Mouse (Mus musculus): Measurements from ENCODE around the gene Ccl27a.

The Ccl27a gene

DNA sequence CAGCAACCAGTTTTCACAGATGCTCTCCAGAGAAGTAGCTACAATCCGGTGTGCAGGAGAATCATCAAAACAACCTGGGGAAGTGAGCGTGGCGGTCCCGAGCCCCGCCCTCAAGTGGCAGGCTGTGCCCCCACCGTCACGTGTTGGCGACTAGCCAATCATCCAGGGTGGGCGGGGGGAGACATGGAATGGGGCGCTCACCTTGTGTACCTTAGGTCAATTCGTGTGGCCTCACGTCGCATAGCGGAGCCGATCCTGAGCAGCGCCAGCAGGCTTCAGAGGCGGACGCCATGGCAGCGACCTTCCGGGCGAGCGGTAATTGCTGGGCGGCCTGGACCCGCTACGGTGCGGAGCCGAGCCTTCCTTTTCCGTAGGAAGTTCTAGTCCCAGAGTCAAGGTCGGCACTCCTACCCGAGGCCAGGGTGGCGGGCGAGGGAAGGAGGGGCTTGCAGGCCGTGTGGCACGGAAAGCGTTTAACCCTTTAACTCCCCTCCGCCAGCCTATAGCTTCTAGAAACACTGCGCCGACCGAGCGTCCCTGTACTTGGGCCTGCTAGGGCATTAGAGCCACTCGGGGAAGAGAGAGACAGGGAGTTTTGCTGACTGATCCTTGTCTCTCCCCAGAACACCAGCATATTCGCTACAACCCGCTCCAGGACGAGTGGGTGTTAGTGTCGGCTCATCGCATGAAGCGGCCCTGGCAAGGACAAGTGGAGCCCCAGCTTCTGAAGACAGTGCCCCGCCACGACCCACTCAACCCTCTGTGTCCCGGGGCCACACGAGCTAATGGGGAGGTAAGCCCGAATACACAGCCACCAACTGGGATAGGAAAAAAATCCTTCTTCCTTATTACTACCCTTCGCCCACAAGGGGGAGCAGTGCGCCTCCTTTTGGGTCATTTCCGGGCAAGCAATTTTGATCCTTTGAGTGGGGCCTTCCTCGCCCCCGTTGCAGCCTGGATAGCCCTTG is 18.4 kb downstream of the Ccl27a start, which contains the start of gene Sigmar1:
Gene Sigmar1 (minus strand): TSS at position 820 of the 968 bp plus-strand sequence.
- peak; percentile 90 for DNase-seq (ENCODE audit: low spot score)

DNA sequence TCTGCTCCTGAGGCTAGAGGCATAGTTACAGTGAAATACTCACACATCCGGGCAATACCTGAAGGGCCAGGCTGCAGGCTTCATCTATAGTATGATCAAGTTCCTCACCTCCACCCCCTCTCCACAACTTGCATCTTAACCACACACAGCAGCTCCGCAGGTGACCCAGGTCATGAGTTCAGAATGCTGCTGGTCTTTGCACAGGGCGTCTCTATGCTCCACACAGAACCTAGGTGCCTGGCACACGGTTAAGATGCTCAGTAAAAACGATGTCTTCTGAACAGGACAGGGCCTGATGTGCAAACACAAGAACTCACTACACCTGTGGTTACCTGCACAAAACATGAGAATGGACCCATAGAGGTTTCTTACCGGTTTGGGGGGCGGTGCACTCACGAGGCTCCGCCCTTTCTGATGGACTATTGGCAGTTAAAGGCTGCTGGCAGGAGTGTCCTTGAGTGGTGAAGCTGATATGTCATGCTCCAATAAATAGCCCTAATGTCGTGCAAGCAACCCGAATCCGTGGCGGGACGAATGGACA is 19.2 kb downstream of the Ccl27a start, which contains the start of gene Galt:
Gene Galt (plus strand): TSS at position 432 of the 541 bp plus-strand sequence.
- no peak for DNase-seq (ENCODE audit: low spot score)

DNA sequence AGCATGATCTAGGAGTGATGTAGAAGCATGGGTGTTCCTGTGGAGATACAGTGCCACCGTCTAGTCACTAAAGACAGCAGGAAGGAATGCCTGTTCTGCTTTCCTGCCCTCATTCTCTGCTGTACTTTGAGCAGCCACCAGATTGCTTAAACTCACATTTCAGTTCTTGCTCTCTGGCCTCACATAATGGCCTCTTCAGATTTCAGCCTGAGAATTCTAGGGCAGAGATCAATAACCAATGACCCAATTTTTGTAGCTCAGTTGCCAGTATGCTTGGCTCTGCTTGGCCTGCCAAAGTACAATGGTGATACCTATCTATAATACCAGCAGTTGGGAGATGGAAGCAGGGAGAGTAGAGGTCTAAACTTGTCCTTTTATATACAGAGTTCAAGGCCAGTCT is 29.0 kb downstream of the Ccl27a start:
- no peak for DNase-seq (ENCODE audit: low spot score)

DNA sequence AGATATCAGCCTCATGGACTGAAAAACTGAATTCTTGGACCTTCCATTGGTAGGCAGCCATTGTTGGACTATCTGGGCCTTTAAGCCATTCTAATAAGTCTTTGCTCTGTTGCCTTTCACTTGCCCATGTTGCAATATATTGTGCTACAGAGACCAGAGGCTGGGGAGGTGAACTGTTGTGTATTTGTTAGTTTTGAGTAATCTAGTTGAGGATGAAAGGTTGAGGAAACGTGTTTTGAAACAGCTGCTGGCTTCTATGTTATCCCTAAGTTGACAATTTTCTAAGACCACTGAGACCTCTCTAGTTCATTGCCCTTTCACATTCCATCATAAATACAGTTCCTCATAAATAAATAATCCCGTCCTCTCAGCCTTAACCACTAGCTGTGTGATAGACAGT is 29.9 kb downstream of the Ccl27a start:
- no peak for DNase-seq (ENCODE audit: low spot score)

DNA sequence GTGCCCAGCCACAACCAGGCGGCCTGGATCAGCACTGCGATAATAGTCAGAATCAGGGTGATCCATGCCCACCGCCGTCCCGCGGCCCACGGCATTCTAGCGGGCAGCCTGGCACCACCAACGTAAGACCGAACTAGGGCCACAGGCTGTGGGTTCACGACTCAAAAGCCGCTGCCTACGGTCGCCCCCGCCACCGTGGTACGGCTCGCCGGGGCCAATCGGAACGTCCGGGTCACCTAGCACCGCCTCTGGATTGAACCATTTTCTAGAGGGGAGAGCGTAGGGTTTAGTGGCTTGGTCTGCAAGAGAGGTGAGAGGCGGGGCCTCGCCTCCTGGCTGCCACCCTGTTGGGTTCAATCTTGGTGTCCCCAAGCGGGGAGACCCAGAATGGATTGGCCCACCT is 32.9 kb downstream of the Ccl27a start:
- peak; percentile 88 for DNase-seq (ENCODE audit: low spot score)

DNA sequence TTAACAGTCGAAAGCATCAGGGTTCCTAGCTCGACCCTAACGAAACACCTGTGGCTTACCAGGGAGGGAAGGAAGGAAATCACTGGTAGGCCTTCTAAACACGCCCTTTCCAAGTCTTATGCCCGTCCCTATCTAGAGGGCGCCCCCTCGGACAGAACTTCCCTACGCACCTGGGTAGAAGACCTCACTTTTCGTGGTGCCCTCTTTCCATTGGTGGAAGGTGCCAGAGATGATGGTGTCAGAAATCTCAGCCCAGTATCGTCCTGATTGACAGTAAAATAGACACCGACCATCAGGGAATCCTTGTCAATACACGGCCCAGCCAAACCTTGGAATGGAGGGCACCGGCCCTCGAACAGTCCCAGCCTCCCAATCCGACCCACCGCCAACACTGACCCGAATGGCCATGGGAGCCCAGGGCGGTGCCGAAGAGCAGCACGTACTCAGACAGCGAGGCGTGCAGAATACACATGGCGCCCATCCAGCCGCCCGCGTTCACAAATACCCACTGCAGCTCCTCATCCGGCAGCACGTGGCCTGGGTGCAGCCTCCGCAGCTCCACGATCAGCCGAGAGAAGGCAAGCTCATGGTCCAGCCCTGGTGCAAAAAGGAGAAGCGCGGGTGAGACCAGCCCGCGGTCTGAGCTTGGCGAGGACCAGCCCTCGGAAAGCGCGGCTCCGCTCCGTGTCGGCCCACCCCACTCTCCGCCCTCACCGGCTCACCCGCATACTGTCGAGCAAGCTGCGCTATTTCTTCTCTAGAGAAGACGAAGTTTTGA is 33.5 kb downstream of the Ccl27a start:
- DNase-seq (ENCODE audit: low spot score), result peak; percentile 78

DNA sequence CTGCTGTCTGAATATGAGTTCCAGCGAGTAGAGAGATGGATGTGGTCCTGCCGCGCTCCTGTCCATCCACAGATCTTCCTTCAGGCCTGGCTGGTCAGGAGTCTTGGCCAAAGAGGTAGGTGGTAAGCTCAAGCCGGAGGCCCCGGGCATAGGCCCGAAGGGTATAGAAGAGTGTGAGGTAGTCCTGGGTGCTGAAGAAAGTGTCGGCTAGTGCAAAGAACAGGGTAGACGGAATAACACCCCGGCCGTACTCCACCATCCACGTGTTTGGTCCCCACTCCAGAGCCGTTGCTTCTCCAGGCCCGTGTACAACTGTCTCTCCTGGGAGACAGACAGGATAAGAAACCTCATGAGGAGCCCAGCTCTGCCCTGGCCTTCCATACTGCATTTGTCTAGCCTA is 34.8 kb downstream of the Ccl27a start:
- DNase-seq (ENCODE audit: low spot score), result no peak

DNA sequence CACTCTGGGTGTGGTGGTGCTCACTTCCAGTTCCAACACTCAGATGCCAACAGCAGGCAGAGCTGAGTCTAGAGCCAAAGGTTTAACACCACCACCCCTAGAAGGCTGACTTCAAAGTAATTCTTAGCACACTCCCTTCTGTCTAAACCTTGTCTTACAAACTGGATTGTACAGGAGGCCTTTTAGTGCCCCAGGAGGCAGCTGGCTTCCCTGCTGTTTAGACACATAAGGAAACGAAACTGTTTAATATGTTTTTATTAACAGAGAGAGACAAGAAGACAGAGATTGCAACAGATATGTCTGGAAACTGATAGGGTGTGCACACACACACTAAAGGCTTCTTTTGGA is 35.8 kb downstream of the Ccl27a start:
- no peak for DNase-seq (ENCODE audit: low spot score)

DNA sequence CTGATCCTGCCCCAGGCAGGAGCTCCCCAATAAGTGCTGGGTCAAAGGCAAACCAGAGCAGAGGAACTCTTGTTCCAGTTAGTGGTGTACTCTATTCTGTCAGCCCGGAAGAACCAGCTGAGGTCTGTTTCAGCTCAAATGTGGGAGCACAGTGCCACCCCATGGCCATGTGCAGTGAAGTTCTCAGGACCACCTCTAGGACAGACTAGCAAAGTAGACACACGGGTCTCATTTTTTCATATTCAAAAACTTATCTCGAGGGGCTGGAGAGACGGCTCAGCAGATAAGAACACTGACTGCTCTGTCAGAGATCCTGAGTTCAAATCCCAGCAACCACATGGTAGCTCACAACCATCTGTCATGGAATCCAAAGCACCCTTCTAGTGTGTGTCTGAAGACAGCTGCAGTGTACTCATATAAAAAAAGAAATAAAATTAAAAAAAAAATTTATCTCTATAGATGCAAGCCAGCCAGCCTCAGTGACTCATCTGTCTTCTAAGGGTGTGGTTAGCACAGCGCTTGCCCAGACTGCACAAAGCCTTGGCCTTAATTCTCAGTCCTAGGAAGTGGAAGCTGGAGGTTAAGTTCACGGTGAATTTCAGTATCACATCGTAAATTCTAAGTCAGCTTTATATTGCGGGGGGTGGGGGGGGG is 36.3 kb downstream of the Ccl27a start:
- peak; percentile 82 for DNase-seq (ENCODE audit: low spot score)

DNA sequence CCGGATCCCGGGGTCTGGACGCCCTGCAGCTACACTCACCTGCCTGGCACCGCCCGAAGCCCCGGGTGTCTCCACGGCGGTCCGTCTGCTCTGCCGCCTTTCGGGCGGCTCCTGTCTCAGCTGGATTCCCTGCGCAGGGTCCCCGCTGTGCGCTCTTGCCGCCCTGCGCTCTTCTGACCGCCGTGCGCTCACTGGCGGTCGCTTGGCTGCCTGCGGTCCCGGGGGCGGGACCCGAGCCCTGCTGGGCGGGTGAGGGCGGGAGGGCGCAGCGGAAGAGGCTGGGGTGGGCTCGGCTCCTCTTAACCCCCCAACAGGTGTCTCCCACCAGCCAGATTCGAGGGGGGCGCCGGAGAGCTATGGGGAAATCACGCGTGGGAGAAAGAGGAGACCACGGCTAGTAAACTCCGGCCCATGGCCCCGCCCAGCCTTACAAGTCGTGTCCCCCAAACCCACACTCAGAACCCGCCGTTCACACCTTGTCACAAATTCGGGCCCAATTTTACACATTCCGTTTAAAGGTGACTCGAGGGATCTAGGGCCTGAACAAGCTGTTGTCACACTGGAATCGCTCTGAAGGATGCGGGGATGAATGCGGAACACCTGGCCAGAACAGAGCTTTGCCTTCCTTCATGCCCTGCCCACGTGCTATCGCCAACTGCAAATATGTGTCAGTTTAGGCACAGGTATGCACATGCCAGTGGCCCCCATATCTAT is 42.8 kb downstream of the Ccl27a start, which contains the start of gene Arid3c:
Gene Arid3c (minus strand): TSS at position 91 of the 714 bp plus-strand sequence.
- DNase-seq (ENCODE audit: low spot score), result peak; percentile 52

DNA sequence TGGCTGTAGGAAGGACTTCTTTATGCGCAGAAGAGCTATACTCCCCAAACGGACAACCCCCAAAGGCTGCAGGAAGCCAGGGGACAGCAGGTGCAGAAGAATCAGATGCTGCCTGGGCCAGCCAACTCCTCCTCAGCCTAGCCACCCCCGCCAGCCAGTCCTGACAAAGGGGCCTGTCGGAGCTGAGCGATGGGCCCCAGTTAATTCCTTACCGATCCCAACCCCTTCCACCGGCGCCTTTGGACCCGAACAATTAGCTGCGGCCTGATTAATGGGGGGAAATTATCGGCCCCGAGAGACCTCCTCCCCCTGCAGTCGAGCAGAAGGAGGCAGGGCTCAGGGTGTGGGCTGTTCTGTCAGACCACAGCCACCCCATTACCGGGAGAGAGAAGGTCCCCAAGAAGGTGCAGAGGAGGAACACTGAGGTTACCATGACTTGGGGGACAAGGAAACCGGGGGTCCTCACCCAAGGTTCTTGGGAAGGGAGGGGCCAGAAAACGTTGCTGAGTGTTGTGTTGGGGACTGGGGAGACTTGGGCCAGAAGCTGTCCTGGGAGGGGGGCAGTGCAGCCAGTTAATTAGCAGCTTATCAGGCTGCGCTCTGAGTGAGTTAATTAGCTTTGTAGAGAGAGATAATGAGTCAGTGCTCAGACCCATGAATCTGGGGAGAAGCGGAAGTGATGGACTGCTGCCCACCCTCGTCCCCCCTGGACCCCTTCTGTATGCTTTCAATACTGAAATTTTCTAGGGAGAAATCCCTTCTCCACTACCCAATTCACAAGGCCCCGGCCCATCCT is 47.0 kb downstream of the Ccl27a start:
- no peak for DNase-seq (ENCODE audit: low spot score)

DNA sequence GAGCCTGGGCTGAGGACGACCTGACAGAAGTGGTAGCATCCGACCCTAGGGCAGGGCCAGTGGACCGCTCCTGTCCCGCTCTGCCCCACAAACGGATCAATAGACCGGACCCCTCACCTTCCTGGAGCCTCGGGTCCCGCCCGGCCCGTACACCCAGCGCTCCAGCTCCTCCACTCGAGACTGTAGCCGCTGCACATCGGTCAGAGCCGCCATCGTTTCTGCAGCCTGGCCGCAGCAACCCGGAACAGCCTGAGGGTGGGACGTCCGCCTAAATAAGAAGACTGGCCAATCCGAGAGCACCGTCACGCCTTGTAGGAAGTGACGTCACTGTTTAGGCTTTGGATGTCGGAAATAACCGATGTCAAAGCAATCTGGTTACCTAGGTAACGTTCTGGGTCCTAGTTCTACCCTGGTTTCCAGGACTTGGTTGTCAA is 51.1 kb downstream of the Ccl27a start, which contains the start of gene Dctn3:
Gene Dctn3 (minus strand): TSS at position 253 of the 434 bp plus-strand sequence.
- DNase-seq (ENCODE audit: low spot score), result peak; percentile 83
